Mouse (Mus musculus): ENCODE results near the gene Pilrb2.

- no peak for TF ChIP-seq GATA1 (IDR thresholded peaks at IDR 0.05; ENCODE audit: borderline replicate concordance, low read length)
- no peak for TF ChIP-seq FLI1 (IDR thresholded peaks at IDR 0.05; ENCODE audit: low read length)
Observed at GRCm38 (mm10) chr5:137892954-137893353, 21.3 kb upstream of the Pilrb2 start.

Data from megakaryocyte, embryonic 14.5 days (primary cell).